Mouse (Mus musculus) stomach, embryonic 16.5 days (tissue): ENCODE results near the gene Wdr18. TPM values are rescaled to one million over a fixed set of nuclear protein-coding genes. Genes with fewer than 3 reads are reported as not detected.
A peak's percentile ranks its signal among the peaks of the same experiment; 100 is the strongest.

Source experiments
- ATAC-seq: fragments of 200-750 bp; cut with Nextera tagmentation; 2 replicates; pipeline ENCODE4 v1.8.0; 2017; ENCODE audit warnings: moderate number of reproducible peaks, moderate TSS enrichment; ENCODE audit not compliant: insufficient read depth, low FRiP score
- H3K27ac ChIP-seq: fragments of 300-500 bp; sonication (generic); 2 replicates; pipeline ENCODE4 v1.5.1; 2014; ENCODE audit warnings: low read length
- H3K27me3 ChIP-seq: fragments of 300-500 bp; sonication (generic); 2 replicates; pipeline ENCODE4 v1.6.1; 2014; ENCODE audit warnings: low read length, control low read depth, mixed read lengths; ENCODE audit not compliant: control insufficient read depth, insufficient read depth
- H3K36me3 ChIP-seq: fragments of 300-500 bp; sonication (generic); 2 replicates; pipeline ENCODE4 v1.6.1; 2014; ENCODE audit warnings: low read length; ENCODE audit not compliant: control insufficient read depth, insufficient read depth
- H3K4me1 ChIP-seq: fragments of 300-500 bp; sonication (generic); 2 replicates; pipeline ENCODE4 v1.6.1; 2014; ENCODE audit warnings: low read length, control low read depth, mixed read lengths; ENCODE audit not compliant: control insufficient read depth, insufficient read depth
- H3K4me2 ChIP-seq: fragments of 300-500 bp; sonication (generic); 2 replicates; pipeline ENCODE4 v1.6.1; 2014; ENCODE audit warnings: low read depth, low read length, mixed read lengths
- H3K4me3 ChIP-seq: fragments of 300-500 bp; sonication (generic); replicated peaks from 2 replicates; pipeline ENCODE4 v1.5.1; 2014; ENCODE audit warnings: mild to moderate bottlenecking, low read length
- H3K9ac ChIP-seq: fragments of 300-500 bp; sonication (generic); 2 replicates; pipeline ENCODE4 v1.6.1; 2014; ENCODE audit warnings: low read length
- H3K9me3 ChIP-seq: fragments of 300-500 bp; sonication (generic); replicated peaks from 2 replicates; pipeline ENCODE4 v1.6.1; 2016; ENCODE audit warnings: low read length, control low read depth; ENCODE audit not compliant: control insufficient read depth
- WGBS: fragments of 180-500 bp; shearing (Covaris S2); extraction: QIAGEN DNeasy Blood & Tissue Kit; methylation state at CpG from one replicate; pipeline ENCODE4 v1.1.7; 2014; 5-methylcytosine and 5-hydroxymethylcytosine counted together
- polyA plus RNA-seq: library from polyadenylated mRNA; unstranded; fragments of >200 nt; fragmentation: Nextera tagmentation; extraction: Ambion mirVana; gene quantifications from 2 replicates; pipeline ENCODE4 v1.2.1, GENCODE M21; 2015

The Wdr18 gene
- polyA plus RNA-seq, 1 experiment from 2014 or later, result 86.9 TPM

GRCm38 (mm10) chr10:80019471-80020131 is 59.6 kb downstream of the Wdr18 start:
- peak overlapping the region; percentile 48 for H3K4me2 ChIP-seq
- H3K9me3 ChIP-seq, result no peaks in the 10 kb centered on the region
- 23% methylated on average over 20 of the region's 20 CpGs for WGBS
- H3K4me3 ChIP-seq, result peak overlapping the region; percentile 36
- no peaks in the 10 kb centered on the region for H3K36me3 ChIP-seq
- H3K9ac ChIP-seq, result peak overlapping the region; percentile 65
- H3K27ac ChIP-seq, result peak overlapping the region; percentile 60
- no peaks in the 10 kb centered on the region; the same call in 1 of the 2 replicates for H3K27me3 ChIP-seq
- ATAC-seq, result 0 out of 2 replicates have a peak, but pooled peaks have one; percentile 44
- H3K4me1 ChIP-seq, result peaks cover 24% of the 10 kb centered on the region

Other genes starting within 250 kb of the Wdr18 start
- gene Hcn2, start 243.5 kb upstream of the Wdr18 start, polyA plus RNA-seq, result not detected in 2 replicates
- 33.3 and 40.9 TPM in 2 replicates for gene Polrmt, start 213.6 kb upstream of the Wdr18 start, polyA plus RNA-seq
- 0.37 and 0.50 TPM in 2 replicates for gene Fgf22, start 205.1 kb upstream of the Wdr18 start, polyA plus RNA-seq
- 29.9 and 34.8 TPM in 2 replicates for gene Rnf126, start 193.2 kb upstream of the Wdr18 start, polyA plus RNA-seq
- gene Fstl3, start 182.9 kb upstream of the Wdr18 start, polyA plus RNA-seq, result 18.1 and 23.1 TPM in 2 replicates
- gene Prss57, start 169.2 kb upstream of the Wdr18 start, polyA plus RNA-seq, result 0.55 and 0.72 TPM in 2 replicates
- 56.8 and 58.0 TPM in 2 replicates for gene Palm, start 166.6 kb upstream of the Wdr18 start, polyA plus RNA-seq
- gene Misp, start 139.2 kb upstream of the Wdr18 start, polyA plus RNA-seq, result 50.6 and 62.3 TPM in 2 replicates
- 268 and 308 TPM in 2 replicates for gene Ptbp1, start 105.7 kb upstream of the Wdr18 start, polyA plus RNA-seq
- 4.1 and 7.2 TPM in 2 replicates for gene Prtn3, start 85.7 kb upstream of the Wdr18 start, polyA plus RNA-seq
- 28.7 and 29.1 TPM in 2 replicates for gene Plppr3, start 85.5 kb upstream of the Wdr18 start, polyA plus RNA-seq
- 6.3 and 9.8 TPM in 2 replicates for gene Elane, start 73.9 kb upstream of the Wdr18 start, polyA plus RNA-seq
- gene Cfd, start 69.3 kb upstream of the Wdr18 start, polyA plus RNA-seq, result not detected in 2 replicates
- 39.6 and 42.3 TPM in 2 replicates for gene Med16, start 51.2 kb upstream of the Wdr18 start, polyA plus RNA-seq
- 4.1 TPM in 1 of 2 replicates, not detected in the other for gene Gm26602, start 49.3 kb upstream of the Wdr18 start, polyA plus RNA-seq
- gene Kiss1r, start 43.2 kb upstream of the Wdr18 start, polyA plus RNA-seq, result 0.89 and 0.97 TPM in 2 replicates
- gene R3hdm4, start 38.9 kb upstream of the Wdr18 start, polyA plus RNA-seq, result 160 and 176 TPM in 2 replicates
- 4.9 and 5.2 TPM in 2 replicates for gene Arid3a, start 33.1 kb upstream of the Wdr18 start, polyA plus RNA-seq
- gene Grin3b, start 10.6 kb downstream of the Wdr18 start, polyA plus RNA-seq, result 0.21 and 0.45 TPM in 2 replicates
- gene Tmem259, start 24.2 kb downstream of the Wdr18 start, polyA plus RNA-seq, result 5.6 TPM in 2 replicates
- gene Cnn2, start 28.4 kb downstream of the Wdr18 start, polyA plus RNA-seq, result 333 and 334 TPM in 2 replicates
- gene Abca7, start 36.3 kb downstream of the Wdr18 start, polyA plus RNA-seq, result 6.3 and 7.4 TPM in 2 replicates
- 7.8 and 9.7 TPM in 2 replicates for gene Arhgap45, start 56.5 kb downstream of the Wdr18 start, polyA plus RNA-seq
- 174 and 180 TPM in 2 replicates for gene Polr2e, start 79.6 kb downstream of the Wdr18 start, polyA plus RNA-seq
- gene Gpx4, start 87.0 kb downstream of the Wdr18 start, polyA plus RNA-seq, result 445 and 507 TPM in 2 replicates
- gene Sbno2, start 145.4 kb downstream of the Wdr18 start, polyA plus RNA-seq, result 17.2 and 19.0 TPM in 2 replicates
- 14.5 and 14.8 TPM in 2 replicates for gene Stk11, start 155.7 kb downstream of the Wdr18 start, polyA plus RNA-seq
- gene Atp5d, start 178.5 kb downstream of the Wdr18 start, polyA plus RNA-seq, result 536 and 594 TPM in 2 replicates
- 3.1 and 3.9 TPM in 2 replicates for gene Cbarp, start 180.7 kb downstream of the Wdr18 start, polyA plus RNA-seq
- gene Midn, start 188.1 kb downstream of the Wdr18 start, polyA plus RNA-seq, result 7.8 and 9.8 TPM in 2 replicates
- 69.8 and 80.8 TPM in 2 replicates for gene Cirbp, start 205.8 kb downstream of the Wdr18 start, polyA plus RNA-seq
- gene 1600002K03Rik, start 212.8 kb downstream of the Wdr18 start, polyA plus RNA-seq, result 16.4 and 16.6 TPM in 2 replicates
- gene Efna2, start 219.3 kb downstream of the Wdr18 start, polyA plus RNA-seq, result 9.3 and 10.5 TPM in 2 replicates